Mouse (Mus musculus) cerebellum, adult 2 months (tissue): ENCODE data around the gene Galr3.

Source experiments
- CTCF ChIP-seq: fragments of 200-500 bp; IDR thresholded peaks from 2 replicates; pipeline ENCODE4 v1.5.1; 2011; ENCODE audit warnings: low read depth, mild to moderate bottlenecking, control low read depth, low read length, moderate library complexity, borderline replicate concordance; ENCODE audit not compliant: insufficient read depth
- POLR2A ChIP-seq: fragments of 200-500 bp; IDR thresholded peaks from 2 replicates; pipeline ENCODE4 v1.6.1; 2011; ENCODE audit warnings: low read length, control low read depth, borderline replicate concordance; ENCODE audit not compliant: insufficient read depth

DNA sequence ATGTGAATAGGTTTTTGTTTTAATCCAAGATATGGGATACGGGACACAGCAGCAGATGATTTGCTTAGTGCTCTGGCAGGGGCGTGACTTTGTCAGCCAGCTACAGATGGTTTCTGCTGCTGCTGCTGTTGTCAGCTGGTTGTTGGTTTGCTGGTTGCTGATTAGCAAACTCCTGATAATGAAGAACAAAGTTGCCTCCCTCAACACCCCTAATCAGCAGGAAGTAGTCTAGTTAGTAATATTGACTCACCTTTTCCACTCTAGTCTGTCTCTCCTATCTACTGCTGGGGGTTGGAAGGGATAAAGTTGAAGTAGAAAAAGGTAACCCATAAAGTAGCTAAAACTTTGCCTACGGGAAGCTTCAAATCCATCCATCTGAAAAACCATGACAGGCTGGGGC, 25.9 kb downstream of the Galr3 start:
- TF ChIP-seq CTCF (no peak), POLR2A (no peak)
